Mouse (Mus musculus): ENCODE data around the gene Hmg20a.

DNA sequence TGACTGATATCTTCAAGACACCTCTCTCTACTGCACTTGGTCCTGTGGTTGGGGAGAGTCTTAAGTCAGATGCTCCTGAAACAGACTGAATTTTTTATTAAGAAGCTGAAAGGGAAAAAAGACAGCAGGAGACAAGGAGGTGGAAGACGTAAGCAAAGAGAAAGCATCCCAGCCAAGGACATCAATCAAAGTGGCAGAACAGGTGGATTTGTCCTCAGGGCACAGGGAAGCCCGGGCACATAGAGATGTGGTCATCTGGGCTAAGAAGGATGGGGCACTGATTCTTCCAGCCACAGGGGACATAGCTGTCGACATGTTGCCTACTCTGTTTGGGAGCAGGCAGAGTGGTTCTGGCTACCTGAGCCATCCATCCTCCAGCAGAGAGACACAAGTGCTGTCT is 97.8 kb downstream of the Hmg20a start:
- TF ChIP-seq POLR2A (IDR thresholded peaks at IDR 0.05; ENCODE audit: low read depth, low read length) (no peak), CTCF (IDR thresholded peaks at IDR 0.05; ENCODE audit: extremely low read depth, insufficient read length, insufficient replicate concordance, low read depth, low read length) (no peak)

Data from small intestine, adult 2 months (tissue).